In the genomic region with DNA sequence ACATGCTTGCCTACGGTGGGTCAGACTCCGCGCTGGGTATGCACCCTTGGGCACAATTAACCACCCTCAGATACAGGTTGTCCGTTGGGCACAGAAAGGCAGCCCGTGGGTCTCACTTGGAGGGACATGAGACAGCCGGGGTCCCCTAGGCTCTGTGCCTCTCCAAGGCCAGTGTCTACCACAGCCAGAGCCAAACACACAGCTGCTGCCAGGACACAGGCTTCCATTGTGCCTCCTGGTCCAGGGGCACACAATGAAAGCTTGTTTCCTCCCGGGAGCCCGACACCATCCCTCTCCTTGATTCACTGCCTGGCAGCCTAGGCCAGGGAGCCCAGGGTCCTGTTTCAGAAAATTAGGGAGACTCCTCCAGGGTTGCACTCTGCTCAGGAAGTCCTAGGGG, we compare ENCODE assay signal across 8 mouse cellular contexts.
DNase-seq lines count a peak whose midpoint lies in the region.

No protein-coding gene starts in this region.

- DNase-seq in layer of hippocampus, adult 11-12 months (ENCODE audit: low spot score): peak; percentile 75
- no peak for DNase-seq in layer of hippocampus, adult 9-10 months (ENCODE audit: low spot score)
- peak; percentile 54 to 58 for DNase-seq in frontal cortex, postnatal 10 days (ENCODE audit: low spot score in 2 of 2)
- DNase-seq in left cerebral cortex, adult 9 months (ENCODE audit: low spot score in 2 of 2): peak; percentile 47 to 70
- peak; percentile 21 to 39 for DNase-seq in right cerebral cortex, adult 2 months (ENCODE audit: low spot score in 2 of 2)
- no peak for DNase-seq in thymus, postnatal 25 days
- no peak for DNase-seq in urinary bladder, adult 18-20 months (ENCODE audit: low spot score in 2 of 2)
- no peak for DNase-seq in heart, postnatal 36 days

- intact Hi-C loops in heart, postnatal 36 days (cut with DNase I): no loop called here

Comparison
In these comparisons a context has a peak if more than half of its experiments do, and no peak if none do; other contexts are left out.
1. DNase-seq: peak in layer of hippocampus, adult 11-12 months (single experiment), frontal cortex, postnatal 10 days (2 of 2), left cerebral cortex, adult 9 months (2 of 2) and right cerebral cortex, adult 2 months (2 of 2); none in layer of hippocampus, adult 9-10 months (single experiment), thymus, postnatal 25 days (single experiment), urinary bladder, adult 18-20 months (0 of 2) and heart, postnatal 36 days (0 of 2).